Mouse (Mus musculus): Measurements from ENCODE around the gene Cebpzos. TPM values are rescaled to one million over a fixed set of nuclear protein-coding genes. Genes with fewer than 3 reads are reported as not detected.

Gene Cebpzos
- total RNA-seq, 2 experiments from 2014 or later: 34.0 to 38.2 TPM

DNA sequence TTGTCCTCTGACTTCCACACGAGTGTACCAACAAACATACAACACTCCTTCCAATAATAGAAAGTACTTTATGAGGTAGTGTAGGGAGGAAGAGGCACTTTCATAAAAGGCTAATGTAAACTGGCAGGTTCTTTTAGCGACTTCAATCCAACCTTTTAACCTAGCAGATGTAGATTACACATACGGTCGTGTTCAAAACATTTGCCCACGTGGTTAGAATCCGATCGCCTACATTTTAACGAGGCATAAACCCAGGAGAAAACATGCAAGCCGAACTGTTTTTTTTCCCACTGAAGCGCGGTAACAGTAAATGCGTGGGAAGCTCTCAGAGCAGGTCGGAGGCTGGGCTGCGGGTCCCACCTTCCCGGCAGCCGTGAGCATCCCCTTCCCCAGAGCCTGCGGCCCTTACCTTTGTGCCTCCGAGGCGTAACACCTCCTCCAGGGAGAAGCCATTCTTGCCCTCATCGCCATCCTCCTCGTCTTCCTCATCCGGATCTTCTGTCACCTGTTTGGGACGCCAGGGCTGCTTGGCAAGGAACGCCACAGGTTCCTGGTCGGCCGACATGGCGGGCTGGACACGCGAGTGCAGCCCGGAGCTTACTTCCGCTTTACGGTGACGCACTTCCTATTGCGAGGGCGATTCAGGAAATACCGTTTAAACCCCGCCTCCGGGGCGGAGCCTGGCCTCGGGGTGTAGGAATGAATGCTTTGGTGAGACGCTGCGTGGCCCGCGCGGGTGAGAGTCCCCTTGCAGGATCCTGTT lies 20.3 kb downstream of the Cebpzos start, which contains the start of the genes Cebpz and Ndufaf7:
Gene Cebpz, minus strand, starts transcription at position 601 of the 763 bp plus-strand sequence.
Gene Ndufaf7, plus strand, starts transcription at position 671 of the 763 bp plus-strand sequence.
- peak; percentile 94 to 95 for DNase-seq (ENCODE audit: low spot score in 2 of 2)

DNA sequence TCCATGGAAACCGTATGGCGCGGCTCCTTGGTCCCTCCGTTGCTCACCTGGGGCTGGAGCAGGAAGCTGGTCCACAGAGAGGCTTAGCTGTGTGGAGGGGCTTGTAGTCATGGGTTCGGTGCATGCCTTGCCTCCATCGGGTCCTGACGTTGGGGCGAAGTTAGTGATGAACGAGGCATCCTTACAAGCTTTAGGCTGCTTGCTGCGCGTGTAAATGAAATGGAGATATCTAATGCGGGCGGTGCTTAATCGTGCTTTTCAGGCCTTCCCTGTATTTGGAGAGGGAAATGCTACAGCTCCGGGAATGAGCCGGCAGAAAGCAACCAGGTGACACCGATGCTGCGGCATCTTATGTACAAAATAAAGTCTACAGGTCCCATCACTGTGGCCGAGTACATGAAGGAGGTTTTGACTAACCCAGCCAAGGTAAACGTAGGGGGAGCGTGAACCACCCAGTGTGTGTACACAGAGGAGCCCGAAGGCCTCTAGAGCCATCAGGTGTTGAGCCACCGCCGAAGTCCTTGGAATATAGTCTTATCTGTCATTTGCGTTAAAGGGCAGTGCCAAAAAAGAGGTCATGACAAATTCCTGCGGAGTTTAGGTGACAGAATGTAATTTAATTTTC lies 21.0 kb downstream of the Cebpzos start:
- no peak for DNase-seq (ENCODE audit: low spot score in 2 of 2)

DNA sequence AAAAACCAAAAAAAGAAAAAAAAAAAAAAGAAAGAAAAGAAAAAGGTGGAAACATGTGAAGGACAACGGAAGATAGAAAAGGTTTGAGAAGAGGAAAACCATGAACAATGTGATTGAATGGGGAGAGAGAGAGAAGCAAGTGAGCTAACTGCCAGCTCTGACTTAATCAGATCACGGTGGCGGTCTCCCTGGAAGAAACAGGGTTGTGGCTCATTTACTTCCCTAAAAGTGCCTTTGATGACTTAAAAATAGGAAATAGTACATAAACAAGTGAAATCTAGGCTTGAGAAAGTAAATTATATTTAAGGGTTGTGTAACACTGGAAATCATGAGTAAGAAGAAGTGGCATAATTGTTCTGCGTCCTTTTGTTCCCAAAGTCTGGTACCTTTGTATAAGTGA lies 22.6 kb downstream of the Cebpzos start:
- no peak for DNase-seq (ENCODE audit: low spot score in 2 of 2)

DNA sequence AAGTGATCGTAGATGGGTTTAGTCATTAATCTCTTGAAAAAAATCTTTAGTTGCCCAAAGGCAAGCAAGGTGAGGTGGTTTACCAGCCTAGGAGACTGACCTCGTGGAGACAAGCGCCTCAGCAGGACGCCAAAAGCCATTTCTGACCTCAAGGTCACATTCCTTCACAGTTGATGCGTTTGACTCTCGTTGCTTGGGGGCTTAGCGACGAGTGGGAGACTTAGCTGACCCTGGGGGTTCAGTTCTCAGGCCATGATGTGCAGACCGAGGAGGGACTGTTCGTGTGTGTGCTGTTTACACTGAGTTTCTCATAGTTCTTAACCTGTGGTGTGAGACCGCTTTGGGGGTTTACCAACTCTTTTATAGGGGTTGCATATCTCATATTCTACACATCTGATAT lies 26.3 kb downstream of the Cebpzos start:
- no peak for DNase-seq (ENCODE audit: low spot score in 2 of 2)

DNA sequence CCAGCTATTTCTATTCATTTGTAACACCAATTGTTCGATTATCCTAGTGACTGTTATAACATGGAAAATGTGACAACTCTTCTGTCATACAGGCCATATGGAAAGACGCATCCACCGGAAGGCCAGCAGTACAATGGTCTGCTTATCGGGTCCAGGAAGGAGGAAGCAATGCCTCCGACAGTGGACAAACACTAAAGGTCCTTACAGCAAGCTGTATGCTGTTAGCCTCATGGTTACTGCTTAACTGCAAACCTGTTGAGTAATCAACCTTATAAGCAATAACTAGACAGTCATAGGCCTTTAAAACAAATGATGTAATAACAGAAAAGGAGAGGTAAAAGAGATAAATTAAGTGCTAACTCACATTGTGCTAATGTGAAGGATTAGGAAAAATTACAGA lies 34.9 kb downstream of the Cebpzos start:
- DNase-seq (ENCODE audit: low spot score in 2 of 2): no peak

DNA sequence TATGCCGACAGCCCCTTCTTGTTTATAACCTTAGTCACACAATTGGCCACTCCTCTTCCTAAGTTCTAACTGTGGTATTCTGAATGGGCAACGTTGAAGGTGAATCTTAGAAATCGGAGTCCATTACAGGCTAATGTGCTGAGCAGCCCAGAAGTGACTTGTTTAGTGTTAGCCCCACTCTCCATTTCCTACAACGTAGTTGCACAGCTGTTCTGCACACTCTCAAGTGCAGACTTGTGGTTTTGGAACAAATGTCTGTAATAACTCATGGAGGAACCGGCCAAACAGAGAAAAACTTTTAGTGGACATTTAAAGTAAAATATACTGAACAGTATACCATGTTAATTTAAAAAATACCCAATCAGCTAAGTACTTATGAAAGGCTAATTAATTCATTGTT lies 35.8 kb downstream of the Cebpzos start:
- no peak for DNase-seq (ENCODE audit: low spot score in 2 of 2)

DNA sequence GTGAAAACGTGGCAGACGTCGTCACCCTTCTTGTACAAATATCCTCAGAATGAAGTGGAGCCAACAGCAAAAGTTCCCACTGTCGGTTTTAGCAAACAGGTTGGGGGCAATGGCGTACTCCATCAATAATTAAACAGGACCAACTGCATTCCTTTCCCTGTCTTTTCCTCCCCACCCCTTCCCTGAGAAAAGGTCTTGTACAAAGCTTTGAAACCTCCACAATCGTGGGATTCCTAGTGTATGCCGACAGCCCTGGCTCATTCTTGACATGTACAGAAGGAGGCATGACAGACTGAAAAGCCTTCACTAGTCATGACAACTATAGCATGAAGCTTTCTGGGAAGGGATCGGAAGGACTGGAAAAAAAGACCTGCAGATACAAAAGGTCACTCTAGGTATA lies 36.9 kb downstream of the Cebpzos start:
- no peak for DNase-seq (ENCODE audit: low spot score in 2 of 2)

DNA sequence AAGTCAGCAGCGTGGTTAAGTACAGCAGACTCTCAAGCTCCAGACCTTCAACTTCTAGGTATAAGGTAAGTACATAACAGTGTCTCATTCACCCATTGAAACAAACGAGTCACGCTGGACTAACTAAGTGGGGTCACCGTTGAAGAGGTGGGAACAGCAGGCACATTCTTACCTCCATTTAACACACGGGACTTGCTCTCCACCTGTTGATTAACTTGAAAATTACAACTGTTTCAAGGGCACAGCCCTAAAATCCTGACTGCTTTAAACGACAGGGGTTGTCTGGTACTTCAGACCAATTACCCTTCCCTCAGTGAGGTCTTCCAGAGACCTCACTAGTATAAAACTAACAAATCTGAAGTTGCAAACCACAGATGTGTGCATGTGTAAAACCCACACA lies 43.2 kb downstream of the Cebpzos start:
- DNase-seq (ENCODE audit: low spot score in 2 of 2): no peak

DNA sequence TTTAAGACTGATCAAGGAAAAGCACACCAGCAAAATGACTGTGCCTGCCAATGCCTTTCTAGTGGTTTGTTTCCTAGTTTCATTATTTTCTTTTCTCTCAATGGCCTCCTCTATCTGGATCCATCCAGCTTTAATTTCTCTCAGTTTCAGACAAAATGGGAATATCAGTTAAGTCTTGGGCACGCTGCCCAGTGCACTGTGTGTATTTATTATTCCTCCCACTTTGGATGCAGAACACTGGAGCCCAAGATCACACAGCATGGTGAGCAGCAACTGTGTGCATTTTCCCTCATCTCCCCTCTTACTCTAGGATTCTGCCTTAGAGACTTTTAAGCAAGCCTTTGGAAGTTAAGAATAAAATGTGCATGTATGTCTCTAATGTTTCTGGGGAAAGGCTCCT lies 48.1 kb downstream of the Cebpzos start:
- no peak for DNase-seq (ENCODE audit: low spot score in 2 of 2)

DNA sequence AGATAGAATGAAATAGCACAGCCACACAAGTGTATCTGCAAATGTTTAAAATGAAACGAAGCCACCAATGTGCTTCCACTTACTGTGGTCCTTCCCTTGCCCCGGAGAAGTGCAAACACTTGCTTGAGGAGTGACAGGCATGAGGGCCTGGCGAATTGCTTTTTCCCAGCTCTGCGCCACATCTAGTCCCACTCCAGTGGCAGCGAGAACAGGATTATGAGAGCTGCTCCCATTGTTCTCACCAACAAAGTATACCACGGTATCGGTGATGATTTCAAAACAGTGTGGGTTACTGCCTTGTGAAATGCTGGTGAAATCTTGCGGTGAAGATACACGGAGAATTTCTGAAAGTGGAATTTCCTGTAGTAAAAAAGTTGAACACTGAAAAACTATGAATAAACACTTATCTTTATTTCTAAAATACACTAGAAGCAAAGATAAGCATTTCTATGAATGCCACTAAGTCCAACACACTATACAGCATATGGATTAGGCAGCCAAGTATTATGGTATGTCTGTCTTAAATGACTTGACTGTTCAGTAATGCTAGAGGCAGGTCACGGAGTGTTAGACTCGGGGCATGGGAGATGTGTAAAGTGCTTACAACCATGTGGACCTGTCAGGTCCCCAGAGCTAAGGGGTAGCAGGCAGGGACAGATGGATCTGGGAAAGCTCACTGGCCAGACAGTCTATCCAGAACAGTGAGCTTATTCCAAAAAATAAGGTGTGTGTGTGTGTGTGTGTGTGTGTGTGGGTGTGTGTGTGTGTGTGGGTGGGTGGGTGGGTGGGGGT lies 50.0 kb downstream of the Cebpzos start:
- DNase-seq (ENCODE audit: low spot score in 2 of 2): no peak

DNA sequence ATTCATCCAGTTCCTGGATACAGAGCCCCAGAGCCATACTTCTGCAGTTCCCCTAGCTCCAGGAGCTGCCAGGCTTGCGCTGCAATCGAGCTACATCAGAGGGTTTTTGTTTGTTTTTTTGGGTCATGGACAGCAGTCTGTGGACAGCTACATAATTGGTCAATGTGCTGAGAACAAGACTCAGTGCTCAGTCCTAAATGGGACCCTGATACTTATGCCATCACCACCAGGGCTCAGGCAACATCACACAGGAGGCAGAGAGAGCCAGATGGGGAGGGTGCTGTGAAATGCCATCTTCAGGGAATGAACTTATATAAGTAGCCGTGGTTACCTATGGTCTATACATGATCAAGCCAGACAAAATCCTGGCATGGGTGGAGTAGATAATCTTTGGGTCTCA lies 52.2 kb downstream of the Cebpzos start:
- no peak for DNase-seq (ENCODE audit: low spot score in 2 of 2)

Other genes starting within 250 kb of the Cebpzos start
- gene Strn, start 179.3 kb upstream of the Cebpzos start, total RNA-seq (2021): 10 to 100 TPM; 18.1 to 20.3 TPM
- gene Heatr5b, start 81.1 kb upstream of the Cebpzos start, total RNA-seq (2021): 10 to 100 TPM; 32.9 to 35.3 TPM
- 10 to 100 TPM; 22.6 to 26.7 TPM for gene Gpatch11, start 80.9 kb upstream of the Cebpzos start, total RNA-seq (2021)
- gene Eif2ak2, start 33.9 kb upstream of the Cebpzos start, total RNA-seq (2021): 10 to 100 TPM; 18.8 to 20.7 TPM
- not detected for gene Sult6b1, start 9.5 kb upstream of the Cebpzos start, total RNA-seq (2021)
- 10 to 100 TPM; 46.4 to 50.8 TPM for gene Cebpz, start 20.6 kb downstream of the Cebpzos start, total RNA-seq (2021)
- gene Ndufaf7, start 20.6 kb downstream of the Cebpzos start, total RNA-seq (2021): 10 to 100 TPM; 43.9 to 47.8 TPM
- gene Prkd3, start 104.3 kb downstream of the Cebpzos start, total RNA-seq (2021): 10 to 100 TPM; 18.5 to 21.8 TPM
- gene Qpct, start 135.4 kb downstream of the Cebpzos start, total RNA-seq (2021): 1 to 10 TPM; 7.3 to 8.1 TPM

Data from adrenal gland, adult 18-20 months (tissue).